Mouse (Mus musculus) heart, postnatal 0 days (tissue): Measurements from ENCODE around the gene Mmgt2.

Experiments
- CTCF ChIP-seq: IDR thresholded peaks from 2 replicates; pipeline ENCODE4 v1.5.1; 2016; ENCODE audit warnings: antibody characterized with exemption, control low read depth, low read depth
- EP300 ChIP-seq: IDR thresholded peaks from 2 replicates; pipeline ENCODE4 v1.6.1; 2016; ENCODE audit warnings: antibody characterized with exemption, low read depth

GRCm38 (mm10) chr11:62647661-62648590 is 538 bp upstream of the Mmgt2 start, which contains the start of gene Lrrc75a:
- no peak for TF ChIP-seq EP300
- TF ChIP-seq CTCF, result no peak
